Mouse (Mus musculus): ENCODE results near the gene Ajap1. TPM values are rescaled to one million over a fixed set of nuclear protein-coding genes. Genes with fewer than 3 reads are reported as not detected.

Ajap1 gene
- polyA plus RNA-seq, 1 experiment from 2014 or later, result 2.1 TPM

- Histone ChIP-seq H3K36me3 (ENCODE audit: control insufficient read depth, insufficient read depth, low read length) (no peaks in the 10 kb centered on the region; the same call in 1 of the 2 replicates), H3K9ac (ENCODE audit: low read length) (no peak overlapping the region), H3K27me3 (ENCODE audit: control insufficient read depth, insufficient read depth, low read length) (no peaks in the 10 kb centered on the region), H3K27ac (ENCODE audit: low read depth, low read length) (no peak overlapping the region), H3K4me1 (ENCODE audit: control insufficient read depth, insufficient read depth, low read length) (no peaks in the 10 kb centered on the region), H3K4me2 (no peak overlapping the region), H3K9me3 (ENCODE audit: control insufficient read depth, low read length) (peaks cover 3% of the 10 kb centered on the region; the same call in 1 of the 2 replicates), H3K4me3 (ENCODE audit: low read depth, low read length) (no peak overlapping the region)
- DNase-seq (ENCODE audit: low spot score, missing footprints) (no peak), ATAC-seq (ENCODE audit: low FRiP score) (no peak)
- WGBS, result 89% methylated on average over 15 of the region's 15 CpGs
Observed at GRCm38 (mm10) chr4:153469712-153470111, 12.9 kb downstream of the Ajap1 start.

DNA sequence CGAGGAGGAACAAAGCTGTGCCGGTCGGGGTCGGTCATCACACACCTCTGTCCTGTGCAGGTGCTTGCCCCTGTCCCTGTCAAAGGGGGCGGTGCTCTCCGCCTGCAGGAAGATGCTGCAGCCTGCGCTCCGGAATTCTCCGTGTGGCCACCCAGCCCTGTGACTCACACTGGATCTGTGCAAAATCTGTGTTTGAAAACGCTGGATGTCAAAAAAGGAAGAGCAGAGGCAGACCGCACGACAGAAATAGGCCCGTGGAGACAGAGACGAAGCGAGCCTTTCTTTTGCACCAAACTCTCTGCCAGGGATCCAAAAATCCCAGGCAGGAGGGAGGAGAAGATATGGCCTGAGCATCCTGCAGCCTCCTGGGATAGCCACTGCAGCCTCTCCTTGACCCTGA lies 22.7 kb downstream of the Ajap1 start:
- Histone ChIP-seq H3K4me2 (no peak overlapping the region), H3K9ac (ENCODE audit: low read length) (no peak overlapping the region), H3K27me3 (ENCODE audit: control insufficient read depth, insufficient read depth, low read length) (no peaks in the 10 kb centered on the region), H3K4me3 (ENCODE audit: low read depth, low read length) (no peak overlapping the region), H3K9me3 (ENCODE audit: control insufficient read depth, low read length) (no peaks in the 10 kb centered on the region), H3K4me1 (ENCODE audit: control insufficient read depth, insufficient read depth, low read length) (no peaks in the 10 kb centered on the region), H3K36me3 (ENCODE audit: control insufficient read depth, insufficient read depth, low read length) (no peaks in the 10 kb centered on the region), H3K27ac (ENCODE audit: low read depth, low read length) (no peak overlapping the region)
- WGBS, result 93% methylated on average over 15 of the region's 15 CpGs
- DNase-seq (ENCODE audit: low spot score, missing footprints) (no peak), ATAC-seq (ENCODE audit: low FRiP score) (no peak)

DNA sequence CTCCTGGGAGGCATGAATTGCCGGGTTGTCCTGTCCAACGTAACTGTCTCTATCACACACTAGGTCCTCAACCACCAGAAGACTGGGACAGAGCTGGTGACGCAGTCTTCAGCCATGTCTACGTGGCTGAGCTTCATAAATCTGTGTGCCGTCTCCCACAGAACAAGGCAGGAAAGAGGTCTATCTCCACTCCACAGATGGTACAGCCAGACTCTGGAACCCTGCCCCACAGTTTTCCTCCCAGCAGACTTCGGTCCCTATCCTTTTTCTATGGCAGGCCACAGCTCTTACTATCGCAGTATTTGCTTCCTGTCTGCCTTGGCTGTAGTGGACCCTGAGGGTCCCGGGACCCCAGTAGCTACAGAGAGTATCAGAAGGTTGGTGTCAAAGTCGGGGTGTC lies 23.1 kb downstream of the Ajap1 start:
- Histone ChIP-seq H3K36me3 (ENCODE audit: control insufficient read depth, insufficient read depth, low read length) (no peaks in the 10 kb centered on the region), H3K27ac (ENCODE audit: low read depth, low read length) (no peak overlapping the region), H3K27me3 (ENCODE audit: control insufficient read depth, insufficient read depth, low read length) (no peaks in the 10 kb centered on the region), H3K9me3 (ENCODE audit: control insufficient read depth, low read length) (no peaks in the 10 kb centered on the region), H3K4me2 (no peak overlapping the region), H3K9ac (ENCODE audit: low read length) (no peak overlapping the region), H3K4me3 (ENCODE audit: low read depth, low read length) (no peak overlapping the region), H3K4me1 (ENCODE audit: control insufficient read depth, insufficient read depth, low read length) (no peaks in the 10 kb centered on the region)
- ATAC-seq (ENCODE audit: low FRiP score) (no peak), DNase-seq (ENCODE audit: low spot score, missing footprints) (no peak)
- 95% methylated on average over 9 of the region's 9 CpGs for WGBS

- Histone ChIP-seq H3K9me3 (ENCODE audit: control insufficient read depth, low read length) (no peaks in the 10 kb centered on the region), H3K4me2 (no peak overlapping the region), H3K27ac (ENCODE audit: low read depth, low read length) (no peak overlapping the region), H3K4me3 (ENCODE audit: low read depth, low read length) (no peak overlapping the region), H3K36me3 (ENCODE audit: control insufficient read depth, insufficient read depth, low read length) (no peaks in the 10 kb centered on the region), H3K27me3 (ENCODE audit: control insufficient read depth, insufficient read depth, low read length) (no peaks in the 10 kb centered on the region), H3K4me1 (ENCODE audit: control insufficient read depth, insufficient read depth, low read length) (no peaks in the 10 kb centered on the region), H3K9ac (ENCODE audit: low read length) (no peak overlapping the region)
- WGBS, result 90% methylated on average over 15 of the region's 15 CpGs
- DNase-seq (ENCODE audit: low spot score, missing footprints), result no peak
- no peak for ATAC-seq (ENCODE audit: low FRiP score)
Observed at GRCm38 (mm10) chr4:153458821-153459220, 23.8 kb downstream of the Ajap1 start.

GRCm38 (mm10) chr4:153453496-153453895 lies 29.1 kb downstream of the Ajap1 start:
- H3K4me2 ChIP-seq, result no peak overlapping the region
- no peaks in the 10 kb centered on the region for H3K27me3 ChIP-seq (ENCODE audit: control insufficient read depth, insufficient read depth, low read length)
- no peak overlapping the region for H3K27ac ChIP-seq (ENCODE audit: low read depth, low read length)
- no peaks in the 10 kb centered on the region for H3K4me1 ChIP-seq (ENCODE audit: control insufficient read depth, insufficient read depth, low read length)
- H3K36me3 ChIP-seq (ENCODE audit: control insufficient read depth, insufficient read depth, low read length), result no peaks in the 10 kb centered on the region
- DNase-seq (ENCODE audit: low spot score, missing footprints) (no peak), ATAC-seq (ENCODE audit: low FRiP score) (no peak)
- H3K9ac ChIP-seq (ENCODE audit: low read length), result no peak overlapping the region
- WGBS, result 93% methylated on average over 7 of the region's 7 CpGs
- no peak overlapping the region for H3K4me3 ChIP-seq (ENCODE audit: low read depth, low read length)
- no peaks in the 10 kb centered on the region for H3K9me3 ChIP-seq (ENCODE audit: control insufficient read depth, low read length)

- Histone ChIP-seq H3K4me1 (ENCODE audit: control insufficient read depth, insufficient read depth, low read length) (no peaks in the 10 kb centered on the region), H3K4me2 (no peak overlapping the region), H3K27me3 (ENCODE audit: control insufficient read depth, insufficient read depth, low read length) (no peaks in the 10 kb centered on the region), H3K36me3 (ENCODE audit: control insufficient read depth, insufficient read depth, low read length) (no peaks in the 10 kb centered on the region), H3K4me3 (ENCODE audit: low read depth, low read length) (no peak overlapping the region), H3K9me3 (ENCODE audit: control insufficient read depth, low read length) (no peaks in the 10 kb centered on the region), H3K27ac (ENCODE audit: low read depth, low read length) (no peak overlapping the region), H3K9ac (ENCODE audit: low read length) (no peak overlapping the region)
- ATAC-seq (ENCODE audit: low FRiP score), result no peak
- DNase-seq (ENCODE audit: low spot score, missing footprints), result no peak
- WGBS, result 83% methylated on average over 8 of the region's 8 CpGs
Observed at GRCm38 (mm10) chr4:153451516-153451915, 31.1 kb downstream of the Ajap1 start.

DNA sequence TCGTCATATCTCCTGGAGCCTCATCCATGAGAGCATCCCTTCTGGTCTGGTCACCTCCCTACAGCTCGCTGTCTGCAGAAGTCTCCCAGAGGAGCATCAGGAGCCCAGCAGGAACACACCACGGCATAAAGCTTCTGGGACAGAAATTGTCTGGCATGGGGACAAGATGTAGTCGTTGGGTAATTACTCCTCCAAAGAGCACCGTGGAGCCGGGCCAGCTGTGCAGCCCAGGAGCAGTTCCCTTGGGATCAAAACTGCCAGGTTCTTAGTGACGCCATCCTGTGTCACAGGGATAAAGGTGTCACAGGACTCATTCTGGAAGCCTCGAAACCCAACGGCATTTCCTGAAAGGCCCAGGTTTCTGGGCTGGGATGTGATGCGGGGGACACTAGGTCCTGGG lies 40.1 kb downstream of the Ajap1 start:
- H3K36me3 ChIP-seq (ENCODE audit: control insufficient read depth, insufficient read depth, low read length), result no peaks in the 10 kb centered on the region
- H3K27ac ChIP-seq (ENCODE audit: low read depth, low read length), result no peak overlapping the region
- H3K27me3 ChIP-seq (ENCODE audit: control insufficient read depth, insufficient read depth, low read length), result no peaks in the 10 kb centered on the region
- 87% methylated on average over 10 of the region's 10 CpGs for WGBS
- H3K4me2 ChIP-seq, result no peak overlapping the region
- no peaks in the 10 kb centered on the region for H3K4me1 ChIP-seq (ENCODE audit: control insufficient read depth, insufficient read depth, low read length)
- no peak for ATAC-seq (ENCODE audit: low FRiP score)
- H3K9ac ChIP-seq (ENCODE audit: low read length), result no peak overlapping the region
- no peaks in the 10 kb centered on the region for H3K9me3 ChIP-seq (ENCODE audit: control insufficient read depth, low read length)
- no peak overlapping the region for H3K4me3 ChIP-seq (ENCODE audit: low read depth, low read length)
- DNase-seq (ENCODE audit: low spot score, missing footprints), result no peak

DNA sequence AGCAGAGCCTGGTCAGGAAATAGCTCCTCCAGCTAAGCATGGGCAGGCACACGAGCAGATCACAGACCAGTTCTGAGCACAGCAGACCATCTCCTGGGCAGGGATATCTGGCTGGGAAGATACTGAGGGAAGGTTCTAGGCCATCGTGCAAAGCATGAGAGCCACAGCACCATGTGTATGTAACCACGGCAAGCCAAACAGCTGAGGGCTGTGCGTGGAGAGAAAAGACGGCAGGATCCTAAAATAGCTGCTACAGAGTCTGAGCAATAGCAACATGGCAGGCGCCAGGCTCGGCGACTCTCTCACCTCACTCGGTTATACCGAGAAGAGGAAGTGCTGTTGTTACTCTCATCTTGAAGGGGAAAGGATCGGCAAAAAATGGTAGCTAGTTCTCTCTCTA lies 42.7 kb downstream of the Ajap1 start:
- 87% methylated on average over 11 of the region's 11 CpGs for WGBS
- Histone ChIP-seq H3K9ac (ENCODE audit: low read length) (no peak overlapping the region), H3K4me3 (ENCODE audit: low read depth, low read length) (no peak overlapping the region), H3K27ac (ENCODE audit: low read depth, low read length) (no peak overlapping the region), H3K4me1 (ENCODE audit: control insufficient read depth, insufficient read depth, low read length) (no peaks in the 10 kb centered on the region), H3K9me3 (ENCODE audit: control insufficient read depth, low read length) (no peaks in the 10 kb centered on the region), H3K27me3 (ENCODE audit: control insufficient read depth, insufficient read depth, low read length) (no peaks in the 10 kb centered on the region), H3K36me3 (ENCODE audit: control insufficient read depth, insufficient read depth, low read length) (no peaks in the 10 kb centered on the region), H3K4me2 (no peak overlapping the region)
- DNase-seq (ENCODE audit: low spot score, missing footprints) (no peak), ATAC-seq (ENCODE audit: low FRiP score) (no peak)

DNA sequence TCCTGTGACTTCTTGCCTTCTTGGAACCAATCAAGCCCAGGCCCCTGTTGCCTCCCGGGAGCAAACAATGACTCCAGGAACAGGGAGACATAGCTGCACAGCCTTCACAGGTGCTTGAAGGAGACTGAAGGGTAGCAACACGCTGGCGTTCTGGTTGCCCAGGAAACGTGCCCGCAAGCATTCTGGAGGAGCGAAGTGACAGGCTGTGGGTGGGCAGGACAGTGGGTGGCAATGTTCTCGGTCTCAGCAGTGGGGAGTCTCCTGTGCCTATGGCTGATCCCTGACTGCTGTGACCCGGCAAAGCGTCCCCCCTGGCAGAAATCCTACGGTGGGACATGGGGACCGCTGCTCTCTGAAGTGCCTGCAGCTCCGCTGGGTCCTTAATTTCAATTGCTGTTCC lies 43.6 kb downstream of the Ajap1 start:
- Histone ChIP-seq H3K27me3 (ENCODE audit: control insufficient read depth, insufficient read depth, low read length) (no peaks in the 10 kb centered on the region), H3K4me1 (ENCODE audit: control insufficient read depth, insufficient read depth, low read length) (no peaks in the 10 kb centered on the region), H3K36me3 (ENCODE audit: control insufficient read depth, insufficient read depth, low read length) (no peaks in the 10 kb centered on the region), H3K9me3 (ENCODE audit: control insufficient read depth, low read length) (no peaks in the 10 kb centered on the region), H3K9ac (ENCODE audit: low read length) (no peak overlapping the region), H3K27ac (ENCODE audit: low read depth, low read length) (no peak overlapping the region), H3K4me3 (ENCODE audit: low read depth, low read length) (no peak overlapping the region), H3K4me2 (no peak overlapping the region)
- ATAC-seq (ENCODE audit: low FRiP score) (no peak), DNase-seq (ENCODE audit: low spot score, missing footprints) (no peak)
- WGBS, result 59% methylated on average over 12 of the region's 12 CpGs

DNA sequence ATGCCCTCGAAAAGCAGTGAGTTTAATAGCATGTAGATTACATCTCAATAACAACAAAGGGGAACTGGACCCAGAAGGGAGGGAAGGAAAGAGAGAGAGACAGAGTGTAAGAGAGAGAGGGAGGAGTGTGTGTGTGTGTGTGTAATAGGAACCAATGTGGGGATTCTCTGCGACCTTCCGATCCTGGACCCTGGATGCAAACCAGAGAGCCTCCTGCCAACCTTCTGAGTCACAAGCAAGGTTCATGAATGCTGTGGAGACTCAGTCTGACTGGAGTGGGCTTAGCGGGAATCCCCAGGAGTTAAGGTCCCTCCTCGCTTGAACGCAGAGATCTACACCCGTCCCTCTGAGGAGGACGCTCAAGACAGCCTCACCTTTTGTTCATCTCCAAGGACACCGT lies 45.4 kb downstream of the Ajap1 start:
- Histone ChIP-seq H3K4me3 (ENCODE audit: low read depth, low read length) (no peak overlapping the region), H3K27ac (ENCODE audit: low read depth, low read length) (no peak overlapping the region), H3K9me3 (ENCODE audit: control insufficient read depth, low read length) (no peaks in the 10 kb centered on the region), H3K4me1 (ENCODE audit: control insufficient read depth, insufficient read depth, low read length) (no peaks in the 10 kb centered on the region), H3K36me3 (ENCODE audit: control insufficient read depth, insufficient read depth, low read length) (no peaks in the 10 kb centered on the region), H3K27me3 (ENCODE audit: control insufficient read depth, insufficient read depth, low read length) (no peaks in the 10 kb centered on the region), H3K4me2 (no peak overlapping the region), H3K9ac (ENCODE audit: low read length) (no peak overlapping the region)
- DNase-seq (ENCODE audit: low spot score, missing footprints) (no peak), ATAC-seq (ENCODE audit: low FRiP score) (no peak)
- 72% methylated on average over 9 of the region's 9 CpGs for WGBS
